28 mouse cellular contexts compared by ENCODE assay signal in the genomic region with DNA sequence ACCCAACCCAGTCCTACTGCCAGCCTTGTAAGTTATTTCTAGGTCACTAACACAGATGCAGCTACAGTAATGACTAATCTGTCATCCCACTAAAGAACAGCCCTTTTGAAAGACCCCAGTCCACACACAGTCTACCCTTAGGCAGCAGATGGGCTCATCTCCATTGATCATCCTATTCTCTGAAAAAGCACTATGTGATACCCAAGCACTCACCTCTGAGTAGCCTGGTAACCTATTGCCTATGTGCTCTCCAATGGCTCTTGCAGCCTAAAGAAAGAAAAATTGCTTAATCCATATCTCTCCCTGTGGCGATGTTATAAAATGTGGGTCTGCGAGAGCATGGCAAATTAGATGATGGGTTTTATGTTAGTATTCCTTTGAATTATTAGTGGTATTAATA.
"Had no signal": no experiment of that assay in that cellular context is flagged by ENCODE, and none has a peak within 500 bp of the region (broad histone marks: within the 10 kb centered on the region; RNA-seq: fewer than 3 reads in every experiment).

No protein-coding gene starts in this region.

- DNase-seq: cerebellum, adult 8-10 months; cerebellum, adult 9-10 months; cerebellum, adult 9-11 months; cerebellum, postnatal 10 days; cerebellum, postnatal 14 days; cerebellum, postnatal 25 days; cerebellum, postnatal 36 days; embryo, embryonic 11 days; forebrain, postnatal 0 days; gastrocnemius, adult 2 months; gastrocnemius, postnatal 10 days; gastrocnemius, postnatal 14 days; gastrocnemius, postnatal 25 days; gastrocnemius, postnatal 36 days; heart, adult 11 months; heart, adult 18-20 months; heart, adult 2 months had no signal

- H3K4me2 ChIP-seq: embryonic facial prominence, embryonic 12.5 days; embryonic facial prominence, embryonic 13.5 days; embryonic facial prominence, embryonic 15.5 days; forebrain, embryonic 12.5 days; forebrain, embryonic 13.5 days; forebrain, embryonic 15.5 days had no signal

- ATAC-seq: forebrain, embryonic 13.5 days; forebrain, embryonic 14.5 days; forebrain, embryonic 15.5 days; forebrain, embryonic 16.5 days; forebrain, postnatal 0 days had no signal

- H3K9me3 ChIP-seq: embryonic facial prominence, embryonic 10.5 days; embryonic facial prominence, embryonic 12.5 days; embryonic facial prominence, embryonic 13.5 days; embryonic facial prominence, embryonic 15.5 days; forebrain, embryonic 12.5 days; forebrain, embryonic 13.5 days; forebrain, embryonic 15.5 days had no signal

- H3K9ac ChIP-seq: embryonic facial prominence, embryonic 12.5 days; embryonic facial prominence, embryonic 13.5 days; embryonic facial prominence, embryonic 15.5 days; forebrain, embryonic 12.5 days; forebrain, embryonic 13.5 days; forebrain, embryonic 15.5 days; forebrain, postnatal 0 days had no signal

- H3K27ac ChIP-seq: embryonic facial prominence, embryonic 10.5 days; embryonic facial prominence, embryonic 12.5 days; embryonic facial prominence, embryonic 13.5 days; embryonic facial prominence, embryonic 15.5 days; forebrain, embryonic 10.5 days; forebrain, embryonic 12.5 days; forebrain, embryonic 13.5 days; forebrain, embryonic 15.5 days; gastrocnemius, adult 2 months; heart, adult 2 months had no signal

- H3K4me3 ChIP-seq: embryonic facial prominence, embryonic 10.5 days; embryonic facial prominence, embryonic 12.5 days; embryonic facial prominence, embryonic 13.5 days; embryonic facial prominence, embryonic 15.5 days; erythroblast, embryonic 14.5 days; forebrain, embryonic 10.5 days; forebrain, embryonic 12.5 days; forebrain, embryonic 13.5 days; forebrain, embryonic 15.5 days; gastrocnemius, adult 2 months; heart, adult 2 months had no signal

- H3K27me3 ChIP-seq: embryonic facial prominence, embryonic 12.5 days; embryonic facial prominence, embryonic 13.5 days; embryonic facial prominence, embryonic 15.5 days; forebrain, embryonic 12.5 days; forebrain, embryonic 13.5 days; forebrain, embryonic 15.5 days had no signal

- H3K36me3 ChIP-seq: embryonic facial prominence, embryonic 10.5 days; embryonic facial prominence, embryonic 12.5 days; embryonic facial prominence, embryonic 13.5 days; embryonic facial prominence, embryonic 15.5 days; forebrain, embryonic 10.5 days; forebrain, embryonic 12.5 days; forebrain, embryonic 15.5 days had no signal

- H3K4me1 ChIP-seq: embryonic facial prominence, embryonic 10.5 days; embryonic facial prominence, embryonic 12.5 days; embryonic facial prominence, embryonic 13.5 days; embryonic facial prominence, embryonic 15.5 days; forebrain, embryonic 10.5 days; forebrain, embryonic 12.5 days; forebrain, embryonic 13.5 days; forebrain, embryonic 15.5 days had no signal
